Mouse (Mus musculus) midbrain, postnatal 0 days (tissue): ENCODE measurements at regions not wholly inside any gene's neighbourhood (a gene's known extent, or its start where the extent isn't known, plus 50 kb on each side); places are given as distances from the start of the nearest gene placed in this dataset.

Source experiments
- ATAC-seq: fragments of 200-750 bp; cut with Nextera tagmentation; 2 replicates; pipeline ENCODE4 v1.8.0; 2017; ENCODE audit warnings: moderate number of reproducible peaks, mild to moderate bottlenecking, moderate TSS enrichment, moderate library complexity; ENCODE audit not compliant: low FRiP score
- DNase-seq: peaks from one replicate; pipeline ENCODE4 v3.0.0-alpha.2; 2015; ENCODE audit warnings: low spot score
- H3K27ac ChIP-seq: fragments of 300-500 bp; sonication (generic); 2 replicates; pipeline ENCODE4 v1.5.1; 2014; ENCODE audit warnings: low read depth, mild to moderate bottlenecking, low read length, mixed read lengths
- H3K27me3 ChIP-seq: fragments of 300-500 bp; sonication (generic); 2 replicates; pipeline ENCODE4 v1.6.1; 2014; ENCODE audit warnings: low read length, control low read depth, mixed read lengths; ENCODE audit not compliant: insufficient read depth
- H3K36me3 ChIP-seq: fragments of 300-500 bp; sonication (generic); 2 replicates; pipeline ENCODE4 v1.6.1; 2014; ENCODE audit warnings: low read length, control low read depth, mixed read lengths; ENCODE audit not compliant: insufficient read depth
- H3K4me1 ChIP-seq: fragments of 300-500 bp; sonication (generic); 2 replicates; pipeline ENCODE4 v1.6.1; 2014; ENCODE audit warnings: mild to moderate bottlenecking, control low read depth, antibody characterized with exemption, low read length, mixed read lengths; ENCODE audit not compliant: insufficient read depth
- H3K4me2 ChIP-seq: fragments of 300-500 bp; sonication (generic); 2 replicates; pipeline ENCODE4 v1.6.1; 2014; ENCODE audit warnings: low read depth, mild to moderate bottlenecking, low read length, mixed read lengths; ENCODE audit not compliant: poor library complexity, severe bottlenecking
- H3K4me3 ChIP-seq: fragments of 300-500 bp; sonication (generic); 2 replicates; pipeline ENCODE4 v1.5.1; 2014; ENCODE audit warnings: low read depth, mild to moderate bottlenecking, low read length, moderate library complexity
- H3K9ac ChIP-seq: fragments of 300-500 bp; sonication (generic); replicated peaks from 2 replicates; pipeline ENCODE4 v1.6.1; 2014; ENCODE audit warnings: mild to moderate bottlenecking, low read length, moderate library complexity, mixed read lengths; ENCODE audit not compliant: poor library complexity, severe bottlenecking
- H3K9me3 ChIP-seq: fragments of 300-500 bp; sonication (generic); 2 replicates; pipeline ENCODE4 v1.6.1; 2016; ENCODE audit warnings: low read length, control low read depth
- CTCF ChIP-seq: IDR thresholded peaks from 2 replicates; pipeline ENCODE4 v1.5.1; 2016; ENCODE audit warnings: antibody characterized with exemption, mild to moderate bottlenecking
- WGBS: fragments of 180-500 bp; shearing (Covaris S2); extraction: QIAGEN DNeasy Blood & Tissue Kit; methylation state at CpG from one replicate; pipeline ENCODE4 v1.1.7; 2014; 5-methylcytosine and 5-hydroxymethylcytosine counted together

DNA sequence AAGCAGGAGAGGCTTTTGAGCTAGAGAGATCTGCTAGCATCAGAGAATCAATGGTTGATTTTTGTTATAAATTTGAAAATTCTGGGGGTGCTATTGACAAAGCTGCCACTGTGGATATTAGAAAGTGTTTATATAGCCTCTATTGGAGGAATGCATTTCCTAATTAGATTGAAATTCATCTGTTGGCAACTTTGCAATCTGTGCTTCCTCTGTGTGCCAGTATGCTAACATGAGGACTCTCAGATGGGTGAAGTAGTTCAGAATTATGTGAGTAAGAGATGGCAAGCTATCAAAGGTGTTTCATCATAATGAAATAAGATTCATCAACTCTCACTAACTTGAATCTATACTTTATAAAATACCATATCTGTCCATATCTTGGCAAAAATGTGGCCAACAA, 476.6 kb upstream of the Vrk2 start:
- Histone ChIP-seq H3K9ac (no peak overlapping the region), H3K4me1 (no peaks in the 10 kb centered on the region), H3K4me2 (no peak overlapping the region), H3K36me3 (no peaks in the 10 kb centered on the region), H3K27me3 (no peaks in the 10 kb centered on the region), H3K27ac (no peak overlapping the region), H3K9me3 (no peaks in the 10 kb centered on the region), H3K4me3 (no peak overlapping the region)
- ATAC-seq = no peak
- TF ChIP-seq CTCF = no peak
- no peak for DNase-seq

DNA sequence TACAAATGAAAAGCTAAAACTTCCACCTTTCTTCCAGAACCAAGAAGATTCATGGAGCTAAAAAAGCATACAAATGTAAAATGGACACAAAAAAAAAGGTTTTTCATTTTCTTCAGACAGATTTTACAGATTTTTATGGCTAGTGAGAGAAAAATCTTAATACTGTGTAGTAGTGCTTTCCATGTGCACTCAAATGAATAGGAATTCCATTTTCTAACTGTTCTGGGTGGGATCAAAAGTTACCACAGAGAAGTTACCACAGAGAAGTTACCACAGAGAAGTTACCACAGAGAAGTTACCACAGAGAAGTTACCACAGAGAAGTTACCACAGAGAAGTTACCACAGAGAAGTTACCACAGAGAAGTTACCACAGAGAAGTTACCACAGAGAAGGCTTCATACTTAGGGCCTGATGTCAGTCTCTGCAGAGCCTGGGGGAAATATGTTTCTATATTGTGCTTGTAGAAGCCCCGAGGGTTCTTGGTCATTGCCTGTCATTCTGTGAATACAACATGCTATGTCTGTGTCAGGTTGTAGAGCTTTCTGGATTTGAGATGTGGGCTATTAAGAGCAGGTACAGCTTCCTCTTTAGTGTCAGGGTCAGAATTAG, 433.5 kb upstream of the Vrk2 start:
- Histone ChIP-seq H3K27me3 (no peaks in the 10 kb centered on the region), H3K9me3 (no peaks in the 10 kb centered on the region), H3K4me2 (no peak overlapping the region), H3K4me3 (no peak overlapping the region), H3K27ac (no peak overlapping the region), H3K9ac (no peak overlapping the region), H3K4me1 (no peaks in the 10 kb centered on the region), H3K36me3 (no peaks in the 10 kb centered on the region)
- DNase-seq = no peak
- WGBS = 91% methylated on average over 1 of the region's 1 CpGs
- no peak for TF ChIP-seq CTCF
- no peak for ATAC-seq

DNA sequence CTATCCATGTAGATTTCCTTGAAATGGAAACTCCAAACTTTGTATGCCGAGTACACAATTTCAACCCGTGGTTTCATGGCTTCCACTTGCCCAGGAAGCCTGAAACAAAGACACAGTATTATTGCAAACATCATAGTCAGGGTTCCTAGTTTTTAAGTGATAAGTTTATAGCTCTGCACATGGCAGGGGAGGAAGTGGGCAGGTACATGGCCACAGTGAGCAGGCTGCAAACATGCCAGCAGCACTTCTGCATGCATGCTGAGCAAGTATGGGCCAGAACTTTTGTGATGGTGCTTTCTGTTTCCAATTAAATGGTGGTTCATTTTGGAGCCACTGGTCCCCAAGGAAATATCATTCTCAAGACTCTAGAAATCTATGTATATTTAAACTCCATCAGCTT, 431.7 kb upstream of the Vrk2 start:
- 84% methylated on average over 2 of the region's 2 CpGs for WGBS
- ATAC-seq = no peak
- no peak overlapping the region for H3K9ac ChIP-seq
- no peak for TF ChIP-seq CTCF
- H3K4me1 ChIP-seq = no peaks in the 10 kb centered on the region
- no peaks in the 10 kb centered on the region for H3K9me3 ChIP-seq
- H3K36me3 ChIP-seq = no peaks in the 10 kb centered on the region
- no peak for DNase-seq
- H3K27ac ChIP-seq = no peak overlapping the region
- no peak overlapping the region for H3K4me2 ChIP-seq
- H3K4me3 ChIP-seq = no peak overlapping the region
- H3K27me3 ChIP-seq = no peaks in the 10 kb centered on the region

DNA sequence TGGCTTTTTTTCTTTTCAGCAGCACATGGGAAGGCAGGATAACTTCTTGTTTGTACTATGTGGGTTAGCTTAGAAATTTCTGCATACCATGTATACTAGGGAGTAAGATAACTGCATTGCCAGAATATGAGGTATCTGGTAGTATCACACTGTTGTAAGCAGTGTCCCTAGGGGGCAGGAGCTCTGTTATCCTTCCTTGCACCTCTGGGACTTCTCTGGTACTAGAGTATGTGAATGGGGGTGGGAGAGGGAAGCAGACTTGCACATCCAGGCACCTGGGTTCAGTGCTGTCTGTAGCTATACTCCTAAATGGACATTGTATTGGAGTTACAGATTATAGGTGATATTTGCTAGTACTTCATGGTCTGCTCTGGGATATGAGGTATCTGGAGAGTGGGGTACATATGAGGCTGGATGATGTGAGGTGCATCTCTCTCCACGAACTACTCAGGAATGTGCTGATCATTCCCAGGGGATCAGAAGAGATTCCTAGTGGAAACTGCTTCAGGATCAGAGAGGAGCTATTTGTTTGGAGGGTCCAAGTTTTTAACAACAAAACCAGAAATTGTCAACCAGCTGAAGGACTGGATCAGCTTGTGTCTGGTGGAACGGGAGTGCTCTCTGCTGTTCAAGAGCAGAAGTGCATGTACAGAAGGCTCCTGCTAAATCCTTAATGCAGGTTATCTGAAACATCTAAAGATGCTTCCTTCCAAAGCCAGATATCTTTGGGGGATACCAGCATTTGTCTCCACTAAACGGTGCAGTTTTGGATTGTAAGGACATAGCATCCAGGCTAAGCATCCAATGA, 402.7 kb upstream of the Vrk2 start:
- Histone ChIP-seq H3K4me3 (no peak overlapping the region), H3K9ac (no peak overlapping the region), H3K27me3 (no peaks in the 10 kb centered on the region), H3K4me2 (no peak overlapping the region), H3K36me3 (no peaks in the 10 kb centered on the region), H3K9me3 (no peaks in the 10 kb centered on the region), H3K27ac (no peak overlapping the region), H3K4me1 (no peaks in the 10 kb centered on the region)
- DNase-seq = peak; percentile 72
- peak; percentile 90 for TF ChIP-seq CTCF
- peak; percentile 38; the same call in 1 of the 2 replicates for ATAC-seq
- 16% methylated on average over 3 of the region's 3 CpGs for WGBS

DNA sequence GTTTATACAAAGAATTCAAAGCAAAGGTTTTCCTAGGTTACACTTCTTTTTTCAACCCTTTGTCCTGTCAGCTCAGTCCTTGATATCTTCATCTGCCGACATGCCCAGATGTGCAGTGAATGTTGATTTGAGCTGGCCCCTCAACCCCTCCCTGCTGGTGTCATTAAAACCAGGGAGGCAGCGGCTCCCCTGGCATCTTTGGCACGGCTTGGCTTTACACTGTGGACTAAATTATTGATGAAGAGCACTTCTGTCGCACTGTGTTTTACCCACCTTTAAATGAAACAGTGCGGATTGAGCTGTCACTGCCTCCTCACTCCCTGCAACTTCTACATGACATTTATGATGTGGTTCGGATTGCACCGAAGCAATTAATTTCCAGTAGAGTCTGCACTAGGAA, 387.4 kb upstream of the Vrk2 start:
- DNase-seq (peak; percentile 18), ATAC-seq (peak; percentile 85)
- Histone ChIP-seq H3K9me3 (no peaks in the 10 kb centered on the region), H3K27ac (no peak overlapping the region), H3K4me1 (0 out of 2 replicates have a peak, but pooled peaks cover 2% of the 10 kb centered on the region), H3K4me3 (0 out of 2 replicates have a peak overlapping the region, but pooled peaks have one; percentile 2), H3K4me2 (peak overlapping the region; percentile 9; the same call in 1 of the 2 replicates), H3K27me3 (no peaks in the 10 kb centered on the region), H3K9ac (no peak overlapping the region), H3K36me3 (no peaks in the 10 kb centered on the region)
- 21% methylated on average over 7 of the region's 7 CpGs for WGBS
- no peak for TF ChIP-seq CTCF

DNA sequence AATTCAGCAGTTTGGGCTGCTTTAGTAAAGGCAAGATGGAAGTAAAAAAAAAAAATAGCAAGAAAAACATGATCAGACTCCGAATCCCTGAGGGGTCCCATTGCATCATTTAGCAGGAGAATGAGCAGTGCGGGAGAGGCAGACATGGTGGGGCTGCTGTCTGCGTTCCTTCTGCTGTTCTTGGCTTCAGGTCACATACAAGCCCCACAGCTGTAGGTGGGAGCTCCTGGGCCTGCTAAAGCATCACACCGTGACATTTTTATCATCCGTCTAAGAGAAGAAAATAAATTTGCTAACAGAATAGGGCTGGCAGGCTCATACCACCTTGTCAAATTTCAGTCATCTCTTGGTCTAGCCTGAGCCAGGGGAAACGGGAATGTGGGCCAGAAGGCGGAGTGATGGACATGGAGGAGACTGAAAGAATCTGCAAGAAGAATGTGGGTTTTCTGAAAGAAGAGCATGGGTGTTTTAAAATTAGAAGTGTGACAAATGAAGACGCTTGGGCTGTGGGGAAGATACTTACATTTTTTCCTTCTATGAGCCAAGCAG, 378.8 kb upstream of the Vrk2 start:
- no peaks in the 10 kb centered on the region for H3K9me3 ChIP-seq
- H3K27ac ChIP-seq = no peak overlapping the region
- no peak overlapping the region for H3K4me2 ChIP-seq
- ATAC-seq (no peak), DNase-seq (peak; percentile 24)
- no peaks in the 10 kb centered on the region for H3K4me1 ChIP-seq
- WGBS = 66% methylated on average over 8 of the region's 8 CpGs
- no peak overlapping the region for H3K9ac ChIP-seq
- TF ChIP-seq CTCF = no peak
- H3K4me3 ChIP-seq = no peak overlapping the region
- no peaks in the 10 kb centered on the region for H3K27me3 ChIP-seq
- H3K36me3 ChIP-seq = no peaks in the 10 kb centered on the region
